Mouse (Mus musculus) layer of hippocampus, adult 9-11 months (tissue): ENCODE results near the gene Slc38a4.

Source experiments
- DNase-seq: peaks from one replicate; pipeline ENCODE4 v3.0.0; 2022

The Slc38a4 gene

DNA sequence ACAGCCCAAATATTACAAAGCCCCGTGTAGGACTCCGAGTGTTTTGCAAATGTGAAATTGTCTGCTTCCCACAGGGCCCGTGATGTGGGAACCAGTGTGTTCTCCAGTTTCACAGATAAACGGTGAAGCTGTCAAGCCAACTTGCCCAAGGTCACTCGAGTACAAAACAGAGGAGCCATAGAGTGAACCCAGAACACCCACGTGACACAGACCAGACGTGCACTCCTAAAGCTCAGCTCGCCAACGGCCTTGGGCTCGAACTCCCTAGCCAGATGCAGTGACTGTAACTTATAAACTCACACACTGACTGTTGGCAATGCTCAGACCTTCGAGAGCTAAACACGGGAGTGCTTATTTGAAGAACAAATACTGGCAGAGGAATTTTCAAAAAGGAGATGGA lies 5.3 kb downstream of the Slc38a4 start:
- no peak for DNase-seq

DNA sequence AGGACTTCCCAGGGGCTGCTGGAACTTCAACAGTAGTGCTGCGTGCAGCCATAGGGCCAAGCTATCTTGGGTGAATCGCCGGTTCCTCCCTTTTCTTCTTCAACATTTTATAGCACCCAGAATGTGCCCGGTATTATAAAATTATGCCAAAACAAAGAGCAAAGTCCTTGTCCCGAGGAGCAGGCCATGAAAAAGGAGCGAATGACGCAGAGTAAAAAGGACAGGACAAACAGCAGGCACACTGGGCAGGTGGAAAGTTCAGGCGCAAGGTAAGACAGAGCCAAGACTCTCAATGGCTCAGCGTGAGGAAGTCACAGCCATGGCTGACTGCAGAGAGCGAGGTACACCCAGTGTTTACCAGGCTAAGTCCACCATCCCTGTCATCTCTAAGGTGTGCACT lies 5.7 kb downstream of the Slc38a4 start:
- DNase-seq, result no peak

DNA sequence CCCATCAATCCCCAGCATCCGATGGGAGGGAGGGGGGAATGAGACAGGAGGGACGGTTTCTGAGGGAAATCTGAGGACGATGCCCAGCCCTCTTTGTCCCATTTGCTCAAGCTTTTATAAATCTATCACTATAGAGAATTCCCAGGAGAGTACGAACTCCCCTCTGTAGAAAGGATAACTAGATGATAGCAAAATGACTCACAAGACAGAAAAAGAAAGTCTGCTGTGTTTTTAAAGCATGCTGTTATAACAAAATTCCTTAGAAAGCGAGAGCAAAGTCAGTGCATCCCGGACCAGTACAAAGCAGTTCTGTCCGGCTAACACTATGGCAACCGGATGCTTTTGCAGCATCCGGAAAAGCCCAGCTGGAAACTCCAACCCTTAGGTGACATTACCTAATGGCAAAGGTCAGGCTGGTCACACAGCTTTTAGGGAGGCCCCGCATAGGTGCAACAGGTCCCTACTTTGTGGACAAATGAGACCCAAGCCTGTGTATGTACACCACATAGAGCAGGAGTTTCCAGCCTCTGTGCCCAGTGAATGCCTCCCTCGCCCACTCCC lies 6.4 kb downstream of the Slc38a4 start:
- DNase-seq, result no peak

DNA sequence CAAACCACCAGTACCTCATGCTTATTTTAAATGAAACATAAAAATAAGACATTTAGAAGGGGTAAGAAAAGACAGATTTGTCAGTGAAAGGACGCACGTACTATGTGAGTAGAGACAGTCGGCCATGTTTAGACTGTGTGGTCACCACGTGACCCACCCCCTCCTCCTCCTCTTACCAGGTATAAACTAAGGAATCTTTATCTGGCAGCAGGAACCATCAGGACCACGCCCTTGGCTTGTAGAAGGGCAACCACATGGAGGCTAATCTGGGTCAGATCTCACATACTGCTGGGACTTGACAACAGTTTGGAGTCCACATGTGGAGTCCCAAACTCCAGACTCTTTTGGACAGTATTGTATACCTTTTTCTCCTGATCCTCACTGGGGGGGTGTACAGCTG lies 7.5 kb downstream of the Slc38a4 start:
- no peak for DNase-seq

DNA sequence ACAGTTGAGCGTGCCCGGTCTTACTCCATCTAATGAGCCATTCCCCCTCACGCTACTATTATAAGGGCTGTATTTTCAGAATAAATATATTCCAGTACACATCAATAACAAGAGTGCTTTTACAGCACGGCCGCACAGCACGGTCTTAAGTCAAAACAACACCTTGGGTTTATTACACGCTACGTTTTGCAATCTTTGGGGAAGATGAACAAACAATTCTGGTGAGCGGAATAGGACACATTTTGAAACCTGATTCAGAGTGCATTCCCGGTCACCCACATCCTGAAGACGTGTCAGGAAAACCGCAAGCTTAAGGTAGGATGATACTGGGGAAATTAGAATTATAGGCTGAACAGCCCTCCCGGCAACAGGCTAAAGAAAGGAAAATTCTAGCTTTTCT lies 11.8 kb downstream of the Slc38a4 start:
- DNase-seq, result no peak

DNA sequence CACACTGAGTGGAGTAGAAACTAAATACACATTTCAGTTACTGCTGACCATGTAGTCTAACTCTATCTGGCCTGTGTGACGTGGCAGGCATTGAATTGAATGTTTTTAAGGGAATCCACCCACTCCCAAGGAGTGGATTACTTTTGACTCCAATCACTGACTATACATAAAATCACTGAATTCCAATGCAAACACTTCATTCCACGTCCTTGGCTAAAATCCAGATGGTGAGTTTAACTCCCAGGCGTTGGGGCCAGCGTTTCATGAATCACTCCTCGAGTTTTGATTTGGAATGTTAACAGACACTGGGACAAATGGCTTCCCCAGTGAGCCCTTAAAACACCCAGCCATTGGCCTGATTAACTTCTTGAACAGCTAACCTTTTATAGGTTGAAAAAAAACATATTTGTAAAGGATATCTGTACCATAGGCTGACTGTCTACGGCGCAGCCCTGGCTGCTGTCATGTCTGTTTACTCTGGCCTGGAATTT lies 13.7 kb downstream of the Slc38a4 start:
- DNase-seq, result no peak

DNA sequence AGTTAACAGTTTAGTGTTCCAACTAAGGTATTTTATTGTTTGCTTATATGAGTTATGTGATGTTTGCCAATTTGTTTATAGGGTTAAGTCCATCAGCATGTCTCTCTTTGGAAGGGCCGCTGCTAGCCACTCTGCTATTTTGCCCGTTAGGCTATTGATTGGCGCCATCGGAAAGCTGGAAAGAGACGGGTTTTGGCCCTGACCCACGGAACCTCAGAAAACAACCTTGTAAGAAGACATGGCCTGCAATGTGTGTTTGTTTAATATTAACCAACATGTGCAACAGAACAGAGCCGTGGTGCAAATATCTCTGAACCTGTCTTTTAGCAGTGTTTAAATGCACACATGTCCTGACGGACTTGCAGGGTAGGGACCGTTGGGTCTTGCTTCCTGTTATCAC lies 14.6 kb downstream of the Slc38a4 start:
- DNase-seq, result no peak

DNA sequence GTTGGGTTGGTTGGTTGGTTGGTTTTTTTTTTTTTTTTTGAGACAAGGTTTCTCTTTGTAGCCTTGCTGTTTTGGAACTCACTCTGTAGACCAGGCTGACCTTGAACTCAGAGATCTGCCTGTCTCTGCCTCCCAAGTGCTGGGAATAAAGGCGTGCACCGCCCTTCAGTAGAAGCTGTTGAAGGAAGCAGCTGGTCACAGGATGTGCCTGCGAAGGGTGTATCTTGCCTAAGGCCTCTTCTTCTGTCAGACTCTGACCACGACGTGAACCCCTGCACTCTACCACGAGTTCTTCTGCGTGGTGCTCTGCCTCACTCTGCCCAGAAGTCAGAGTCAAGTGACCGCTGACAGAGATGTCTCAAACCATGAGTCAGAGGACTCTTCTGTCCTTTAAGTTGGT lies 18.0 kb downstream of the Slc38a4 start:
- no peak for DNase-seq

DNA sequence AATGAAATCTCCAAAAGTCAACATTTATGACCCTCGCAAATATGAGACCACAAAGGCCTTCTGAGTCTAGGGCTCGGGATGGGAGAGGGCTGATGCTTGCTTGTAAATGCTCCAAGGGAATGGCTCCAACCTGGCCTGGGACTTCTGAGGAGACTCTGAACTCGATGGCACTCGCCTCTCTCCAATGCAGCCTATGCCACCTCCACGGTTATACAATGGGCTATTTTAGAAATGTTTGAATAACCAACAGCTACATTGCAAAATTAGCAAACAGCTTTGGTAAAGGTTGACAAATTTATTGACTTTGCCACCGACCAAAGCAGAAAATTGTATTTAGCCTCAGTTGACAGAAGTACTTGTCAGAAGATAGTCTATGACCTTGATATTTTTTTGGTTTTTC lies 19.9 kb downstream of the Slc38a4 start:
- DNase-seq, result no peak

DNA sequence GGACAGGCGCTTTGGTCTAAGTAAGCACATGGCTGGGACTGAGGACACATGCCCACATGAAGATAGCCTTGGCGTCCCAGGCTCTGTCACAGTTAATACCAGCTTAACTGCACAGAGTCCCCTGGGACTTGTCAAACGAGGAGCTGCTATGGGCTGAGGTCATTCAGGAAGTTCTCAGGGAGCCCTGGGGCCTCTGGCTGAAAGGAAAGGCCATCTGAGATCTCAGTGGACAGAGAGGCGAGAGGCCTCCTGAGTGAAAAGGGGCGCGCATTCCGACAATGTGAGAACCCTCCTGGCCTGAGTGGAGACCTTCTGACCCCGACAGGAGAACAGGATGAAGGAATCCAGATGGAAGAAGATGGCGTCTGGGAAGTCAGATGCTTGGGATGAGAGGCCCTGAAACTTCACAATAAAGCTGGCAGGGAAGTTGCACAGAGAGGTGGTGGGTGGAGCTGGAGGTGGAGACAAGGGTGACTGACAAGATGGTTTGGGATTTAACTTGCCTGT lies 22.2 kb downstream of the Slc38a4 start:
- no peak for DNase-seq

DNA sequence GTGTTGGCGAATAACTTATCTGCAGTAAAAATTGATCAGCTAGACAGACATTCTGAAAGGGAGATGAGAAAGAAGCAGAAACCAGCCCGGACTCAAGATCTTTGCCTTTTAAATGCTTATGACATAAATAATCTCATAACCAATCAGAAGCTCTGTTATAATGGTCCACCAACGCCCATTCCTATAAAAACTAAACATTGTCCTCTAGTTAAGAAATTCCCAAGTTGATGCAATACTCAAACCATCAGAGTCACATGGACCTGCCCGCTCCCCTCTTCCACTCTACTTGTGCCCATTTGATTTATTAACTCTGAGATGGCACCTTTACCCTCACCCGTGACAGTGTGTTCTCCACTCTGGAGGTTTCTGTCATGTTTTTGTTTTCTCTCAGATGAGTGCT lies 23.9 kb downstream of the Slc38a4 start:
- DNase-seq, result no peak

DNA sequence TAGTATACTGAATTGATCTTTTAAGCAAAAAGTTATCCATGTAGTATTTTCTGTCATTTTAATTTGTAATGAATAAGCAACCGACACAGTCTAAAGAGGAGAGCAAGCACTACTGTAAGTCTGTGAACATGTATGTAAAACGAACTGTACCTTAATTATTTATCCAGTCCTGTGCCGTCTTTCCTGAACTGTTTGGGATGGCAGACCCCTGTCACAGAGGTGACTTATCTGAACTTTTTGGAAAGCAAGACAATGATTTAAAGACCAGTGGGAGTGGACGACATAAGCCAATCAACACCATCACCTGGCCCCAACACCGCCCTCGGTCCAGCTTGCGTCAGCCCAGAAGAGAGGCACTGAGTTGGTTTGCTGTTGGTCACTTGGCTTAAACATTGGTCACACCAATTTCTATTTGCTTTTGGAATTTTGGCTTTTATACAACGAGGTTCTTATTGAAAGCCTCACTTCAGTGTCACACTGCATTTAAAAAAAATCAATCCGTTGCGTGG lies 24.7 kb downstream of the Slc38a4 start:
- DNase-seq, result no peak

DNA sequence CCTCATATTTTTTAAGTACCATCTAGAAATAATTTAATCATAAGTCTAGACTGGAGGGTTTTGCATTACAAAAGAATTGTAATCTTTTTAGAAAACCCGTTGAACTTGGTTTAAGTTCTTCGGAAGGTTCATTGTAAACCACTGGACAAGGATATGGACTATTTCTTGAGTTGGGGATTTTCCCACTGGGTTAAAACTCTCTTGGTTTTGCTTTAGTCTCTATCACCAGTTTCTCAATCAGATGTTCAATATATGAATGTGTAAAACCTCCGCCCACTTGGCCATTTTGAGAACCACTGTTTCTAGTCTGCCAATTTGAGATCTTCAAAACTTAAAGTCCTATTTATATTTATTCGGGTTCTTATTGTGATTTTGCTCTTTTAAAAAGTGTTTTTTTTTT lies 25.6 kb downstream of the Slc38a4 start:
- DNase-seq, result no peak

DNA sequence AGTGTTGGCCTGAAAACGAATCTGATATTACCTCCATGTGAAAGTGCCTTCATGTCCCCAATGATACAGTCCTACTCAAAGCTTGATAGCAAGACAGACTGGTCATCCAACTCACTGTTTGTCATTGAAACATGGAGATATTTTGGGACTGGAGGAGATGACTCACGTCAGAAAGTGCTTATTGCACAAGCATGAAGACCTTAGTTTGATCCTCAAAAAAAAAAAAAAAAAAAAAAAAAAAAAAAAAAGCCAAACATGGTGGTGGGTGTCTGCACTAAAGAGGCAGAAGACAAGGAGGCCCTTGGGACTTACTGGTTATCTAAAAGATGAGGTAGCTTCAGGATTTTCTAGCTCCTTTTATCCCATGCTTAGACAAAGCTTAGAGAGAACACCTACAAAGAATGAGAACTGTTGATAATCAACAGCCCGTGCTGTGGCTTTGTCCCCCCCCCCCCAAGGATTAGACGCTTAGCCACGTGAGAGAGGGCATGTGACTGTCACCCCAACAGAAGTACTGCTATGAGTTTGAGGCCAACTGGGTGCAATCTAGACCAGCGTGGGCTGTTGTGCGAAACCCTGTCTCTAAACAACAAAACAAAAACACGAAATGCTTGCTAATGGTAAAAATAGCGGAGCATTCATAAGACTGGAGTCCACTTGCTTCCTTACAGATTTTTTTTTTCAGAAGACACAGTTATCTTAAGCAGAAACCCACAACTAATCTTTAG lies 26.5 kb downstream of the Slc38a4 start:
- no peak for DNase-seq

DNA sequence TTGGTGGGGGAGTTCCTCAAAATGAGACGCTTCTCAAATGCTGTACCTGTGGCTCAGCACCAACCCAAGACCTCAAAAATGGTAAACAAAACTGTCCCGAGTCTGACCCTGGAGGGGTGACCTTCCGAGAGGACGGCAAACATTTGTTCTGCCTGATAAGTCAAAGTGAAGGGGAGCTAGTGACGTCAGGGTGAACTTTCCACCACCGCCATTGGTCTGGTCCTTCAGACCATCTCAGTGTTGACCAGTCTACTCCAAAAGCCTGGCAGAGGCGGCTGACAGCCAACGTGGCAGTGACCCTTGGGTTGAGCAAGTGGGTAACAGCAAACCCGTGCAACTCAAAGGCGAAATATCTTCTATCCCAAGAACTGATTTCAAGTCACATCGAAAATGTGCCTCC lies 27.1 kb downstream of the Slc38a4 start:
- no peak for DNase-seq

DNA sequence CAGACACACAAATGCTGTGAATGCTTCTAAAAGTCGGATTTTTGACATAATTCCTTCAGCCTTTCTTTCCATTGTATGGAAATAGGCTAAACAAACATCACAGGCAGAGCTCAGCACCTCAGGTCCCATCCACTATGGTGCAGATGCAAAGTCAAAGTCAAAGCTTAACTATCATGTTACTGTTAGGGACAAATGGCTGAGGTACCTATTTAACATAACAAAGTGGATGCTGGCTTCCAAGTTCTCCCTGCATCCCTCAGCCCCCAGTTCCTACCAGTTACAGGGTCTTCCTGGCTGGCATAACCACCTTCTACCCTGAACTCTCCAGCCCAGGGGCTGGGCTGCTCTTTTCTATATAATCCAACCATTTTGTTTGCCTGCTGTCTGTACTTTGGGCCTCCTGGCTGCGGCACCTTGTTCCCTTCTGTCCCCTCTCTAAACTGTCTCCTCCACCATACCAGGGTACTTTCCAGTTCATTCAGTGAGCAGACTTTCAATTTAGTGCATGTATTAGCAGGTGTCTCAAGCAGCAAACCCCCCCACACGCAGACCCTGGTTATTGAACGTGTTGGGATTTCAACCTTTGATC lies 27.6 kb downstream of the Slc38a4 start:
- DNase-seq, result no peak

DNA sequence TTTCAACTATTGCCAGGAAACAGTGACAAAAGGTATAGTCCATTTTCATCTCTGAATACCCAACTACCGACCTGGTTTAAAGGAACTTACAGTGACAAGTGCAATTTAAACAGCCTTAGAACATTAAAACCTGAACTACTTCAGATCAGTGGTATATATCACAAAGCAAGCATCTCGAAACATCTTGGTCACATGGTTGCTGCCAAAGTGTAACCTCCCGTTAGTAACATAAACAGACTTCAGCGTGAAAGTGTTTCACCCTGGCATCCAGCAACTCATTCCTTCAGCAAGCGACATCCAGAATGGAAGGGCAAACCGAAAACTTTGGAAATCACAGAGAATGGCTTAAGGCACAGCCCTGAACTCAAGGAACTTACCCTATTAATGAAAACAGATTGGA lies 29.1 kb downstream of the Slc38a4 start:
- DNase-seq, result no peak

DNA sequence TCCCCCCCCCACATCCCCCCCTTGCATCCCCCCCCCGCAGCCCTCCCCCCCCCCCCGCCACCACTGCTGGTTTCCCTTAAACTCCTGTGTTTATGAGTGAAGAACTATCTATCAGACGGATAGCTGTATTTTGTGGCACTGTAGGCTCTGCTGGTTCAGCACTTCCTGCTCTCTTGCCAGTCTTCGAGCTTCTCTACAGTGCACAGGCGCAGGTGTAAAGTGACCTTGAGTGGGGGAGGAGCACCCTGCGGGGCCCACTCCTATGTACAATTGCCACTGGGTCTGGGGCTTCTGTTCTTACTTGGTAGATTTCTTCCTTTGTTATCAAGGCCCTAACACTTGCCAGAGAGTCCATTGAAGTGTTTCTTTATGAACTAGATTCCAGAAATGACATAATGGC lies 33.0 kb downstream of the Slc38a4 start:
- no peak for DNase-seq

DNA sequence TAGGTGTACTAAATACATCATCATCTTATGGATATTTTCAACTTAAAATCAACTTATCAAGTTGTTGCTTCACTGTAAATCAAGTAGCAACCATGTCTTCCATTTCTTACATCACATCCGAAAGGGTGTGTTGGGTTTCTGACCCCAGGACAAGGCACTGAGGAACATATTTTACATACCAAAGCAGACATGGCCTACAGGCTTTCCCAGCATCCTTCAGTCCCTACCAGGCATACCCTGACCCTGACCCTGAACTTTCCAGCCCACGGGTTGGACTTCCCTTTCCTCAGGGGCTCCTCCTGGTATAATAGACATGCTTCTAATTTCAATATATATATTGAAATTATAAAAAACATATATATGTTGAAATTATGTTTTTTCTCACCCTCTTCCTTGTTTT lies 33.5 kb downstream of the Slc38a4 start:
- DNase-seq, result no peak

DNA sequence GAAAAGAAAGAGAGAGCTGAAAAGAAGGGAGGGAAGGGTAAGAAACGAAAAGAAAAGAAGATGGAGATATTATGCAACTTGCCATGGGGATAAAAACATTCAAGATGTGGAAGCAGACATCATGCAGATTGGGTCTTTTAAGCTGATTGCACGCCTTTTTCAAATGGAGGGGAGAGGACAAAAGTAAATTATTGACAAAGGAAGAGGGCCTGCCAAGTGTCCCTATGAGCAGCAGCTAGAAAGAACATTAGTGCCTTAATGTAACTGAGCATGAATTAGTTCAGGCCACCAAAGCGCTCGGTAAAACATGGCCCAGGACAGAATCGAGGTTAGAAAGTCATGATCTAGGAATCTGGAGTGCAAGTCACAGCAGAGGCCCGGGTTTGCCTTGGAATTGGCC lies 35.5 kb downstream of the Slc38a4 start:
- no peak for DNase-seq

DNA sequence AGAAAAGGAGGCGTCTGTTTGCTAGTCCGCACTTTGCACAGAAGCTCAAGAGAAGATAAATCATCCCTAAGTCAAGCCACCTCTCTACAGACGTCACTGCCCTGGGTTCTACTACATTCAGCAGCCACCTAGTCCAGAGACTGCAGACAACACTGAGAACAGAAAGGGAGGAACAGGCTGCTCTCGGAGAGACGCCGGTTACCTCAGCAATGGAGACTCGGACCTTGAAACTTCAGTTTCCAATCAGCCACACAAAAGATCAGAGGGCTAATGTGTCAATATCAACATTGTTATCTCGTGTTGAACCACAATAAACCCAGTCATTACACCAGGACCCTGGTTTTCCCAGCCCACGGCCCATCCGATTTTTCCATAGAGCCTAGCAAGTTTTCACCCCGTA lies 36.4 kb downstream of the Slc38a4 start:
- no peak for DNase-seq

DNA sequence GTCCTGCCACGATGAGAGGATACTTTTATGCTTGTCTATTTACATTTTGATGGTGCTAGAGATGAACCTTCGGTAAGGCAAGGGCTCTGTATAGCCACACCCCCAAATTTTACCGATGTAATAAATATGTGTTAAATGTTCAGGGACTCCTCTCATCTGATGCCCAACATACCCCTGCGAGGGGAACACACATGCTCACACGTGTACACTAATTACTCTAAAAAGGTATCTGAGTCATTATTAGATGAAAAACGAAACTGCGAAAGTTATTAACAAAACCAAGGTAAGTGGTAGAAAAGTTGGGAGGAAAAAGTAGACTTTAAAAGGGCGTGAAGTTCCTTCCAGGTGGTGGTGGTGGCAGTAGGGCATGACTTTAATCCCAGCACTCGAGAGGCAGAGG lies 38.6 kb downstream of the Slc38a4 start:
- no peak for DNase-seq

DNA sequence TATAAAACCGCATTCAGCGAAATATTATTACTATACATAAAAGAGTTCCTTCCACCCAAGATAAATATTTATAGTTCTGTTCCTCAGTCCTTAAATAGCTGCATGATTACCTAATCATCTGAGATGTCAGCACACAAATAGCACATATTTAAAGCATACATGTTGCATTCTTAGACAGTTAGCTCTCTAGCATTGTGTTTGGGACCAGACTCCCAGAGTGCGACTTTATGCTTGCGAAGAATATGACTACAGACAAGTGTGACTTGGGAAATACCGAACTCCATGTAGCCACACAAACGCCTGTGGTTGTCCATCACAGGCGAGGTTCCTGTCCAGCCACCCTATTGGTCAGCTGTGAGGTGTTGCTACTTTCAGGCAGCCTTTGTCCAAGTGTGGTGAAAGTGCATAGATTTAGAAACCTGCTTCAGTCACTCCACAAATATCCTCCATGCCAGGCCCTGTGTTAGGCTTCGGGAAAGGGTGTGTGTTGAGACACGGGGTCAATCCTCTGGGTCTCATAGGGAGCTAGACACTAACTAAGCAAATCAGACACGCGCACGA lies 40.6 kb downstream of the Slc38a4 start:
- no peak for DNase-seq
